Mouse (Mus musculus) layer of hippocampus, adult 11-12 months (tissue): Measurements from ENCODE around the gene F3.

ENCODE experiments used
- DNase-seq: peaks from one replicate; pipeline ENCODE4 v3.0.0; 2022; ENCODE audit warnings: low spot score

F3 gene

GRCm38 (mm10) chr3:121722971-121723844 lies at the start of gene F3:
TSS of gene F3 (plus strand) at chr3:121723537.
- DNase-seq = peak; percentile 73

DNA sequence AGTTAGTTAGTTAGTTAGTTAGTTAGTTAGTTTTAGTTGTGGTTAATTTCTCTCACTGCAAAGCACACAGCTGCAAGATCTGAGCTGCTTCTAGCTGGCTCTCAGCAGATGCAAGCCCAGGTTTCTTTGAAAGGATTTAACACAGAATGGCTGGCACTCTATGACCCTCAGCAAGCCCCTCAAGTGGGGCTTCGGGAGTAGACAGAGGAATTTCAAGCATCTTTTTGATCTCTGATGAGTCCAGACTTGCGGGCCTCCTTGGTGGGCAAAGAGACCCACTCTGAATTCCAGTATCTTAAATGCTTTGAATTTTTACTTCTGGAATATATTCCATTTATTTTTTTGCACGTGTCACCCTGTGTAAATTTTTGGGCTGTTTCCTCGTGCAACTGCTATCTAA lies 44.4 kb upstream of the F3 start:
- DNase-seq = no peak

DNA sequence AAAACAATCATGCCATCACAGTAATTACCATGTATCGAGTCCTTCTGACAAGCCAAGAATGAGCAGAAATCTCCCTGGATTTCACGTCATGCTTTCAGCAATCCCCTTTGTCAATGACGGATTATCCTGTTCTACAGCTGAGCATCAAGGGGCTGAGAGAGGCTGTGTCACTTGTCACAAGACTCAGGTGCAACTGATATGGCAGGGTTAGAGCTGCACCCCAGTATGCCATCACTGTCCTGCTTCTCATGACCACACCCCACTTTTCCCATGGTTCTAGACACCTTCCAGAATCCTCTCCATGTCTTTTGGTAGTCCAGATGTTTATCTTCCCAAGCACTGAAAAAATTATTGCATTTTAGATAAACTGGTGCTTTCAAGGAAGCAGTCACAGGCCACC lies 43.9 kb upstream of the F3 start:
- DNase-seq = no peak

- no peak for DNase-seq
These were observed 43.1 kb upstream of the F3 start for GRCm38 (mm10) chr3:121680187-121680586.

DNA sequence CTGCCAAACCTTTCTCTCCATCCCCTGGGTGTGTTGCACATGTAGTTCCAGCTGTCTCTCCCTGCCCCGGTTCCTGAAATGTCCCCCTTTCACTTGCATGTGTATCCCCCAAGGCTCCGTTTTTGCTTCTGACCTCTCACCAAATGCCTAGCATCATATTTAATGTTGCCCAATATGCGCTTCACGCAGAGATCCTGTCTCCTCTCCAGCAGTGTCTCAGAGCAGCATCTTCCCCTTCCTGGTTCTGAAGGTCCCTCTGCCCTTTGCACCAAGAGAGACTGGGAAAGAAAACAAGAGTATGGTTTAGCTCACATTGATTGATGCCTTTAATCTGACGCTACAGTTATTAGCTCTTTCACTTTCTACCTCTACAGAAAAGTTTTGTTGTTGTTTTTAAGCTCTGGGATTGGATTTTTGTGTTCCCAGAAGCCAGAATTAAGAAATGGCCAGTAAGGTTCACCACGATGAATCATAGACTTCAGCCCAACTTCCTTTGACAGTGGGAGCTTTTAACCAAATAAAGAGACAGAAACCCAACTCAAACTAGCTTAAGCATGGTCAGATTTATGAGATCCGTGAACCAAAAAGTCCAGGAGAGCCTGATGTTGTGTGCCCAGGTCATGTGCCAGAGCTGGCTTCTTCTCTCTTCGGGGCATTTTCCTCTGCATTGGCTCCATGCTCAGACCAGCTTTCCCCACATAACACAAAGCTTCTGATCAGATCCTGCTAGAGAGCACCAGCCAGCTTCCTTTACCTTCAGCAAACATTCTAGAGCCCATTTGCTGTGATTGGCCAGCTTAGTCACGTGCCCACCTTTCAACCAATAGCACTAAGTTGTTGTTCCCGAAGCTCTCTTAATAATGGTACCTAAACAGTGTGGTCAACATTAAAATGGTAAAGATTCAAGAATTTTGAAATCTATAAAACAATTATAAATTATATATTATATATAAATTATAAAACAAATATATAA lies 40.6 kb upstream of the F3 start:
- no peak for DNase-seq

GRCm38 (mm10) chr3:121684552-121684951 lies 38.8 kb upstream of the F3 start:
- DNase-seq = no peak

- no peak for DNase-seq
These were observed 38.4 kb upstream of the F3 start for GRCm38 (mm10) chr3:121684963-121685362.

DNA sequence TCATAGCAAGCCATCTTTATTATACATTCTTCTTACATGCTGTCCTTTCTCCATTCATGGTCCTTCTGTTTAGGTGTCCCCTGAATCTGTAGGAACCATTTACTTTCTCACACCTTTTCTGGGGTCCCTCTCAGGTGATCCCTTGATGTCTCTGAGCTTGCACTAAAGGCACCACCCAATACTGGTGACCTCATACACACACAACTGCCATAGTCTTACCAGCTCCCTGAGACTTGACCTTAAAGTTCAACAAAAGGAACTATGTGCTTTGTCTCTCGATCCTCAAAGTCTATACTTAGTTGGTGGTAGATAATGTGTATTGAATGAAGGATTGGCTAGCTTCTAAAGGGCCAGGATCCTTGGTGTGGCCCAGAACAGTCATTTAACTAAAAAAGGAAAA lies 37.4 kb upstream of the F3 start:
- no peak for DNase-seq

- DNase-seq = peak; percentile 20
These were observed 36.9 kb upstream of the F3 start for GRCm38 (mm10) chr3:121686408-121686911.

DNA sequence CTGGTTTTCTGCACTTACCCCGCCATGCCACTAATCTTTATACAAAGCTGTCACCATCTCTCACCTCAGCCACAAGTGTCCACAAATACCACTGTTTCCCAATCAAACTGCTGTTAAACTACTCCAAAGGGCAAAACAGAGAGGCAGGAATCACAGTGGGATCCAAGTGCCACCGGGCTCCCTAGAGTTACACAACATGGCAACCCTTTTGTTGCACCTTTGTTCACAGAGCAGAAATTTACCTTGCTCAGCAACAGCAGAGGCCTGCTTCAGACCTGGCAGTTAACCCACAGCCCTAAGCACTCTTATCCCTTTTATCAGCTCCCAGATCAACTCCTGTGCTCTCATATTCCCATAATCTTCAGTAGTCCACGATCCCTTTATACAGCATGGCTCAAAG lies 35.6 kb upstream of the F3 start:
- no peak for DNase-seq

DNA sequence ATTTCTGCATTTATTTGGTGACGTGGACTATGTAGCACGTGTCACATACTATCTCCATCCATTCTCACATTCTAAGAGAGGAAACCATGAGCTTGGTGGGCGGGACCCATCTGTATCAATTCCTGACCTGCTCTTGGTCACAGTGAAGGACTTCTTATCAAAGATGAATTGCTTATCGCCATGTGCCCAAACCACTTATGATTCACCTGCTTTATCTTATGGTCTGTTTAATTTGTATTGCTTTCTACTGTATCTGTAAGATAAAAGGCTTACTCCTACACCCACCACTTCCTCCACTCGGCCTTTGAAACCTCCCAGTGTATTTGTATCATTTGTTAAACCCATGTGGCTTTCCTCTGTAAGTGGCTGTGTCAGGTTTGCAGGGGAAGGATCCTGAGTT lies 34.3 kb upstream of the F3 start:
- no peak for DNase-seq

- no peak for DNase-seq
These were observed 33.6 kb upstream of the F3 start for GRCm38 (mm10) chr3:121689697-121690096.

DNA sequence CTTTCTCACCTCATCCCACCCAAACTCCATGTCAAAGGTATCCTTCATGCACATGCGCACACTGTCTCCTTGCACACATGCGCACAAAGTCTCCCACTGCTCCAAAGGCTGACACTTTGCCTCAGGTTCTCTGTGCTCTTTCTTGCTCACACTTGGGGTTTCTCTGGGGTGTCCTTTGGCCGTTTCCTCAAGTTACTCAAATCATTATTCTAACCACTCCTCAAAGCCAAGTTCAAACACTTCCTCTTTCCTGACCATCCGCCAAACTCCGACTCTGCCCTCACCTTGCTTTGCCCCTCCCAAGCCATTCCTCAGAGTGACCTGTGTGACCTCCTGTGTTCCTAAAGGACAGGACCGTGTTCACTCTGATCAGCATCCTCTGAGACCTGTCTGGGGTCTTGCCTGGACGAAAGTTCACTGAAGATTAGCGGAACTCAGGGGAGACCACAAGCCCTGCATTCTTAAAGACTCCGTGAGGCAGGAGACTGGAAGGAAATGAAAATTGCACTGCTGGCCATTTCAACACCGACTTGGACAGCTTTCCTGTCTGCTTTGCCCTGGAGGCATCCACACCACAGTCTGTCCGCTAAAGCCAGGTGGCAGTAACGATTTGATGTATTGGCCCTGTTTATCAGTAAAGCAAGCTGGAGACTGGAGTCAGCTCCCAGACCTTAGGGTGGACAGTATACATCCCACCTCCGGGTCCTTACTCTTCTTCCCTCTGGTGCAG lies 30.2 kb upstream of the F3 start:
- peak; percentile 28 for DNase-seq

- no peak for DNase-seq
These were observed 29.6 kb upstream of the F3 start for GRCm38 (mm10) chr3:121693746-121694145.

DNA sequence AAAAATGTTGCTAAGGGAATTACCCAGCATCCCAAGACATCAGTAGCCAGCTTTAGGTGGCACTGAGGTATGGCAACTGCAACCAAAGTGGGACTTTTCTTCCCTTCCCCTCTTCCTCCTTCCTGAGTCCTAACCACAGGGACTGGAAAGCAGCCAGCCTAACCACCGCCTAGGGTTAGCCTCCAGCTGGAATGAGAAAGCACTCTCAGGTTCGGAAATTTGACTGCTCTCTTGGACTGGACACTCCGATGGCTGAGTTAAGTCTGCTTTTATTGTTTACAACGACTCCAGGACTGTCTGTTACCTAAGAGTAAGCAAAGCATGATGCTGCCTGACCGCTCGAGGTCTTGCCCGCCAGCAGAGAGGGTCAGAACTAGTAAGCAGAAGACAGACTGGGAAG lies 26.2 kb upstream of the F3 start:
- DNase-seq = no peak

- DNase-seq = no peak
These were observed 23.9 kb upstream of the F3 start for GRCm38 (mm10) chr3:121699401-121699800.

GRCm38 (mm10) chr3:121699849-121700248 lies 23.5 kb upstream of the F3 start:
- DNase-seq = no peak

DNA sequence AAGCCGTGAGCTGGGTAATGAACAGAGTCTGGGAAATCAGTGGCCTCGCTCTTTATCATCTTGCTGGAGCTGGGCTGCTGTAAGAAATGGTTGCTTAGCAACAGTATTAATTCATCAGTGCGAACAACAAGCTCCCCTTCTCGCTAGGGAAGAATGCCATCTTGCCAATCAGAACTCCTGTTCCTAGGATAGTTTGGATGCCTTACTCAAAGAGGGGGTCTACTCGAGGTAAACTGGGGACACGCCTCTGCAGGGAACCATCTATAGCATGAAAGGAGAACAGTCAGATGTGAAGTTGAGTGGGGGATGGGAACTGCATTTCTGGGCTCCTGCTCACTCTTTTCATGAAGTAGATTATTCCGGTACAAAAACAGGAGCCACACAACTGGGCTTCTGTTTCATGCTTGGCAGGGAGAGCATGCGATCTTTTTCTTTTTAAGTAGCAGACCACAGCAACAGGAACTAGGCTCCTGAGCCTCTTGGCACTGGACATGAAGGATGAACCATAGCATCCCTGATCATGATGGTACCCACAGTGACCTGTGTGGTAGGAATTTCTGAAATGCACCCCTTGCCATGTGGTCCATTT lies 22.9 kb upstream of the F3 start:
- peak; percentile 41 for DNase-seq

- DNase-seq = no peak
These were observed 20.0 kb upstream of the F3 start for GRCm38 (mm10) chr3:121703155-121703879.

- DNase-seq = no peak
These were observed 19.5 kb upstream of the F3 start for GRCm38 (mm10) chr3:121703880-121704243.

GRCm38 (mm10) chr3:121706087-121706486 lies 17.2 kb upstream of the F3 start:
- no peak for DNase-seq
